Mouse (Mus musculus) brain, embryonic 14.5 days (tissue): Measurements from ENCODE around the gene Trim33.

Experiments
- CTCF ChIP-seq: fragments of 200-500 bp; IDR thresholded peaks from 2 replicates; pipeline ENCODE4 v1.5.1; 2012; ENCODE audit warnings: inconsistent platforms, mild to moderate bottlenecking, moderate library complexity, borderline replicate concordance; ENCODE audit not compliant: insufficient read depth, insufficient read length; ENCODE audit errors: extremely low read depth
- POLR2A ChIP-seq: fragments of 200-500 bp; IDR thresholded peaks from 2 replicates; pipeline ENCODE4 v1.6.1; 2012; ENCODE audit warnings: mild to moderate bottlenecking, inconsistent platforms, borderline replicate concordance; ENCODE audit not compliant: poor library complexity, insufficient read depth, insufficient read length, severe bottlenecking; ENCODE audit errors: extremely low read depth

- TF ChIP-seq POLR2A: no peak
- no peak for TF ChIP-seq CTCF
These were observed 1.8 kb downstream of the Trim33 start for GRCm38 (mm10) chr3:103280875-103281274.
